Mouse (Mus musculus): ENCODE data around the gene Dcaf17.
A peak's percentile ranks its signal among the peaks of the same experiment; 100 is the strongest.

Dcaf17 gene

DNA sequence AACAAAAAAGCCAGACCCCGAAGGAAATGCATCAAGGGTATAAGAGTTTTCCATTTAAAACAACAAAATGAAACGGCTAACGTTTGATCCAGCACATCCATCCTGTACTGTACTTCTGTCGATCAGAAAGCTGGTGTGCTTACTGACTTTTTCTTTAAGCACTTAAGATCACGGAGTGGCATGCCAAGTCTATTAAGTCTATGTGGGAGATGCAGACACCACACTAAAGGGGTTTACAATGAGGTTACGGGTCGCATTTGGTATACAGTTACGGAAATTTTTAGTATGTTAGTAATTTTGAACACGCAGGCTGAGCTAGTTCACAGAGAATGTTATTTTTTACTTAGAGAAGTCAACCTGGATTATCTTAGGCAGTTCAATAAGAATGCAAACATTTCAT is 412 bp upstream of the Dcaf17 start:
- DNase-seq (ENCODE audit: low spot score in 2 of 2), result peak in 1 of 2 experiments; percentile 25

DNA sequence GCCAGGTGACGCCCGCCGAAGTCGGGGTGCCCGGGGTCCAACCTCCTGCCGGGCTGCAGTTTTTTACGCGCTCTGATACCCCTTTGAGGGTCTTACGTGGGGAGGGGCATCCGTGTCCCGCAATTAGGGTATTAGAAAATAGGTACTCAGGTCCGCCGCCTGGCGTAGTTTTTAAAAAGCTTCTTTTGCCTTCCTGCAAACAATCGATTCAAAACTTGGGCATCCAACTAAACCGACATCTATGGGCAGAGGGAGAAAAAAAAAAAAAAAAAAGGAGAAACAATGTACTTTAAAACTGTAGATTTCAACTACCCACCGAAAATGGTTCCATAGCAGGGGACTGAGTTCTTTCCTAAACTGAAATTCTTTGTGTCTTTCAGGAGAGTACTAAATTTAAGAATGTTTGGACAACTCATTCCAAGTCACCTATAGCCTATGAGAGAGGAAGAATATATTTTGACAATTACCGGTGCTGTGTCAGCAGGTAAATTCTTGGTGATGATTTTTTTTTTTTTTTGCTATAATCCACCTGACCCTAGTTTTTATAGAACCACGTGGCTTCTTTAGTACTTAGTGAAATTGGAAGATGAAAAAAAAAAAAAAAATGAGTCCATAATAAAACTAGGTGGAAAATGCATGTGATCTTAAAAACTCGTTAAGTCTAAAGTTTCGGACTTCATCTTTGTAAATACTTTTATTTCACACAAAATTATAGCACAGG is 1.1 kb downstream of the Dcaf17 start:
- DNase-seq (ENCODE audit: low spot score in 2 of 2), result no peak

DNA sequence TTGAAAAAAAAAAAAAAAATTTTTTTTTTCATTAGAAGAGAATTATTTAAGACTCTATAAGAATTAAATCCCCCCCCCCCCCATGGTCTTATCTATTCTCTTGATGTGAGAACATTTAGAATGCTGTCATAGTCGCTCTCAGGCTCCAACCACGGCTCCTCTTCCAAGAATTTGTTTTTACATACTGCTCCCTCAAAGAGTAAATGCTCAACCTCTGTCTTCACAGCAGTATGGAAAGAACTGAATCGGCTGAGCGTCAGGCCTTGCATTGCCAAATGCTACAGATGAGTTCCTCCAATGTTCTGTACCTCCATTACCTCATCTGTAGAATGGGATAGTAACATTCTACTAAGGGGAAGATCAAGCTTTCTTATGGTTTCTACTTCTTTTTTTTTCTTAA is 16.5 kb downstream of the Dcaf17 start:
- no peak for DNase-seq (ENCODE audit: low spot score in 2 of 2)

- no peak for DNase-seq (ENCODE audit: low spot score in 2 of 2)
These were observed 18.2 kb downstream of the Dcaf17 start for GRCm38 (mm10) chr2:71073330-71073729.

DNA sequence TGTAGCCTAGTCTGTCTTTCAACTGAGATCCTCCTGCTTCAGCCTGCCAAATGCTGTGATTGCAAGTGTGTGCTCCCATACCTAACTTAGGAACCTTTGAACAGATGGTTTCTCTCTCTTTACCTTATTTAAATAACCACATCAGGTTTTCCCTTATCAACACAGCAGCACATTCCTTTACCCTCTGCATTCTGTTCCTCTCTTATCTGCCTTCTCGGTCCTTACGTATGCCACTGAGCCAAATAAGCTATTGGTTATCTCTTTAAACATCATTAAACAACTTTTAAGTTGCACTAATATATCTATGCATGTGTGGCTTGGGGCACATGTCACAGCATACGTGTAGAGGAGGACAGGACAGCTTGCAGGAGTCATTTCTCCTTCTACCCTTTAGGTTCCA is 18.7 kb downstream of the Dcaf17 start:
- no peak for DNase-seq (ENCODE audit: low spot score in 2 of 2)

DNA sequence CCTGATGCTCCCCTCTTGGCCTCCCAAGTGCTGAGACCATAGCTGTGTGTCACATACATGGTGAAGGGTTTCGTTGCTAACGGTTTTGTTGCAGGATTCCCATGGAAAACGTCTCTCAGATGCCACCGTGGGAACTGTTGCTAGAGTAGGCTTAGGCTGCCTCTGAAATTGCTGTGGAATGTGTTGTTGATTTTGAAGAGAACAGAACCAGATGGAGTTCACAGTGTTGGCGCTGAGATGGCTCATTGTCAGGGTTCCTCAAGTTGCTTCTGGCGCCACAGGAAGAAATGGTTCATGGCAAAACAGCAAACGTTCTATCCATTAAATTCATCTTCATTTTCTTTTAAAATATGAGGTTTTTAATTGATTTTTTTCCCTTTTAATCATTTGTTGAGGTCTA is 27.3 kb downstream of the Dcaf17 start:
- no peak for DNase-seq (ENCODE audit: low spot score in 2 of 2)

DNA sequence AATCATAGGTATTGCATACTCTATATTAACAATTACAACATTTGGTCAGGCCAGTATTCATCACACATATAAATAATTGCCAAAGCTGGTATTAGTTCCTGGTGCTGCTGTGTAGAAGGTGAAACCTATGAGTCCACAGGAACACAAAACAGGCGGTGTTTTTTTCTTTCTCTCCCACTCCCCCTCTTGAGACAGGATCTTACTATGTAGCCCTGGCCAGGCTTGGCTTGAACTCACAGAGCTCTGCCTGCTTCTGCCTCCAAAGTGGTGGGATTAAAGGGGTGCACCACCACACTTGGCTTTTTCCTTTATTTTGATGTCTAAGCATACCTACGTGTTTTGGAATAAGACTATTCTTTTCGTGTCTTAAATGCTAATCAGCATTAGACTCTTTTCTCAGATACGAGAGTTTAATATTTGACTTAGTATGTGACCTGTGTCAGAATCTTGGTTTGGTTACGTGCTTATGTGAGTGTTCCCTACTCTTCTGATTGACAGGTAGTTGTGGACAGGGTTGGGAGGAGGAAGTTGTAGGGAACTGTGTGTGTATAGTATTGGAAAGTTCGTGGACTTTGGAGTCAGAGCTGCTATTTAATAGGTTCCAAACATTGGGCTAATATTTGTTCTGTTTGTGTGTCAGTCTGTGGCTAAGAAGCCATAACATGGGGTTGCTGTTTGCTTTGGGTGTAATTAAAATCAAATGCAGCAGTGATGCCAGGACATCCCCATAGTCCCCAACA is 28.5 kb downstream of the Dcaf17 start:
- no peak for DNase-seq (ENCODE audit: low spot score in 2 of 2)

- DNase-seq (ENCODE audit: low spot score in 2 of 2), result no peak
These were observed 34.6 kb downstream of the Dcaf17 start for GRCm38 (mm10) chr2:71089766-71090165.

DNA sequence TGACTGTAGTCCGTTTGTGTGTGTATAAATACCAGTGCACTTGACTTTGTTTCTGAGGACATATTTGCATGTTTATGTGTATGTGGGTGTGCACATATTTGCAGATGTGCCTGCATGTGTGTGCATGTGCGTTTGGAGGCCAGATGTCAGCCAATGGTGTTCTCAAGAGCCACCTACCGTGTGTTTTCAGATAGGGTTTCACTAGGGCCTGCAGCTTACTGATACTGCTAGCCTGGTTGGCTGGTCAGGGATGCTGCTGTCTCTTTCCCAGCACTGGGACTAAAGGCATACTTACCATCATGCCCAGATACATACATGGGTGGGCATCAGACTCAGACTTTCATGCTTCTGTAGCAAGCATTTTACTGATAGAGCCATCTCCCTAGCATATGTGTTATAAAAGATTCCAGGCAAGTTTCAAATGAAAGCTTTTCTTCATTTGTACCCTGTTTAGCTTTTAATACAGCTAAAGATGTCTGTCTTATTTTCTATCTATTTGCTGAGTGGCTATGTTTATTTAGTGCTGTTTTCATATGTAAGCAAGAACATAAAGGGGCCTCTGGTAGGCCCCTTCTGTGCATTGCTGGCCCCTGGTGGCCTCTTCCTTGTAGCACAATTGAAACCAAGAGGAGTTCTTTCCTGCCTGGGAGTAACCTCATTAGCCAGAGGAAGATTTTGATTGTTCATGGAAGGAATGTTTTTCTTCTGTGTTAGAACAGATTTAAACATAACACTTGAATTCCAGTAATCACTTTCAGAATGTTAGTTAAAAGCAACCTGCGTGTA is 35.7 kb downstream of the Dcaf17 start:
- DNase-seq (ENCODE audit: low spot score in 2 of 2), result peak in 1 of 2 experiments; percentile 57

GRCm38 (mm10) chr2:71096170-71096569 is 41.0 kb downstream of the Dcaf17 start:
- no peak for DNase-seq (ENCODE audit: low spot score in 2 of 2)

DNA sequence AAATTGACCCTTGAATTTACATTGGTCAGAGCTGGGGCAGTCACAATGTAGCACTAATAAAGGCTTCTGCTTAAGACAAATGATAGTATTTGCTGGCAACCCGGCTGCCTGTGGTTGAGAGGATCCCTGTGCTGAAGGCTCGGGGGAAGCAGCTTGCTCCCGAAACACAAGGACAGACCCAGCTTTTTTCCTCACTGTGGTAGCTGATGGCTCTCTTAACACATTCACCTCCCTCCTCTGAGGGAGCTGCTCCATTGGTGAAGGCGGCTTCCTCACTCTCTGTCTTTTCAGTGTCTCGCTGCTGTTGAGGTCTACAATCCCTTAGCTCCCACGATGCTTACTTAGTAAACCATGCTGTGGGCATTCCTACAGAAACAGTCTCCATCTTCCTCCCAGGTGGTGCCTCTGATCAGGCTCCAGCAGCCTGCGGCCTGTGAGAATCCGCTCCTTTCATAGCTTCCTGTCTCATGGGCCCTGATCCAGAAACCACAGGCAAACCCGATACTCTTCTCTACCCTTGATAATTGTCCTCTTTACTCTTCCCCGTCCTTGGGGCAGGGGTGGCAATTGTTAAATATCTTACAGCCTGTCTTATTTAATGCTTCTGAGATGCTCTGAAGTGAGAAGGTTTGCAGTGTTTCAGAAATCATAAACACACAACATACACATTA is 47.6 kb downstream of the Dcaf17 start:
- peak in 1 of 2 experiments; percentile 13 for DNase-seq (ENCODE audit: low spot score in 2 of 2)

- DNase-seq (ENCODE audit: low spot score in 2 of 2), result no peak
These were observed 48.2 kb downstream of the Dcaf17 start for GRCm38 (mm10) chr2:71103292-71103680.

DNA sequence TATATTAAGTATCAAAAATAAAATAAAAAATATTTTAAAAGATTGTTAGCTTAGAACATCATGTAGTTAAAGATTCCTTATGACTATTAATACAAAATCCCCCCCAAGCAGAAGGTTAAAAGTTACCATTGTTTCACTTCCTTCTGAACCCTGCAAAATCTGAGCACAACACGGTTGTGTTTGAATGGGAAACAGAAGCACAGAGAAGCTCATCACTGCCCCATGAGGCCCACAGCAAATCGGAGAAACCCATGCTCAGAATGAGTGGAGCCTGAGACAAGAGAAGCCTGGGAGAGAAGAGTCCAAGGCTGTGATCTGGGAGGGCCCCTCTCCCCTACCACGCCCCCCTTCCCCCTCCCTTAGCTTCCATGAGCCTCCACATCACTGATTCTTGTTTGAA is 49.6 kb downstream of the Dcaf17 start:
- no peak for DNase-seq (ENCODE audit: low spot score in 2 of 2)

DNA sequence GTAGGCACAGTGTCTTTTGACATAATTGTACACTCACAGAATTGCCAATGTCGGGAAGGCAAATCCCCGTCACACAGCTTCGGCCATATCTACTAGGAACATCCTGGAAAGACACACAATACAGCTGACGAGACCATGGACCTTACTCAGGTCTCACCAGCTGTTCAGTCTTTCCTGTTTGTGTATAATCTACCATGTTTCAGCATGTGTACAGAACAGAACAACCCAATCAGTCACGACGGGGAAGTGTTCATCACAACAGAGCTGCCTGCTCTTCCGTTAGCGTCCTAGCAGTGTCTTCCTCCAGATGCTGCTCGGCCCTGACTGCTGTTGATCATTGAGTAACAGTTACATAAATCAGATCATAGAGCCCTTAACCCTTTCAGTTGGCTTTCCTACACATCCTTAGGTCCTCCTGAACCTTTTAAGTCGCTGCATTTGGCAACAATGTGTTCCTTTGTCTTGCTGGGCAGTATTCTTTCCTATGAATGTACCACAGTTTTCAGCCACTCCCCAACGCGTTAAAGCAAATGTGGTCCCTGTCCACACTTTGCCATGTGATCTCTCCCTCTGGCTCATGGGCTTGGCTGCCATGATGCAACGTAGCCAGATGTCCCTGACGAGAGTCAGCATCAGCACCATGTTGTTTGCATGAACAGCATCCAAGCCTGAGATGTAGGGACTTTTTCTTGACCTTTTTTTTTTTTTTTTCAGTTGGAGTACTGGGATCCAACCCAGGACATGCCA is 50.5 kb downstream of the Dcaf17 start:
- no peak for DNase-seq (ENCODE audit: low spot score in 2 of 2)

DNA sequence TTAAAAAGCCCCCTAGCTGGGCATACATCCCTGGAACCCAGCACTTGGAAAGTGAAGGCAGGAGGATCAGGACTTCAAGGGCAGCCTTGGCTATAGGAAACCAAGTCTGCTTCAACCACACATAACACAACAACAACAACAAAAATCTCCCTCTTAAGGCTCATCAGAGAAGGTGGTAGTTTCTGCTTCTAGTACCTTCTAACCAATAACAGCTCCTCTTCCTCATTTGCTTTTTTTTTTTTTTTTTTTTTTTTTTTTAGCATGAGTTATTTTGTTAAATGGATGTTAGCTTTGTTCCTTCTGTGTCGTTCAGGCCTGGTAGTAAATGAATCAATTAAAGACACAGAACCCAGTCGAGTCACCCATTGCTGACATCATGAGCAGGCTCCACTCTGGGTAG is 52.1 kb downstream of the Dcaf17 start:
- no peak for DNase-seq (ENCODE audit: low spot score in 2 of 2)

GRCm38 (mm10) chr2:71108541-71108940 is 53.4 kb downstream of the Dcaf17 start:
- no peak for DNase-seq (ENCODE audit: low spot score in 2 of 2)

GRCm38 (mm10) chr2:71113489-71114171 is 58.5 kb downstream of the Dcaf17 start:
- DNase-seq (ENCODE audit: low spot score in 2 of 2), result no peak

DNA sequence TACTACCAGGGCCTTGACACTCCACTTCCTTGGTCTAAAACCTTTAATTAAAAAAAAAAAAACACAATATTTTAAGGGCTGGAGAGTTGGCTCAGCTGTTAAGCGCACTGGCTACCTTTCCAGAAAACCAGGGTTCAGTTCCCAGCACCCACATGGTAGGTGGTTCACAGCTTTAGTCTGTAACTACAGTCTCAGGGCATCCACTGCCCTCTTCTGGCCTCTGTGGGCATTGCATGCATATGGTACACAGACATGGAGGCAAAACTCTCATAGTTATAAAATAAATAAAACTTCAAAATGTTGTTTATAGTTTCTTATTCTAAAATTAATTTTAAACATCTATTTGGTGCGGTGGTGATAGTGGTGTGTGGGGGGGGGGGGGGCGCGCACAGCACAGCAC is 61.0 kb downstream of the Dcaf17 start:
- DNase-seq (ENCODE audit: low spot score in 2 of 2), result no peak

DNA sequence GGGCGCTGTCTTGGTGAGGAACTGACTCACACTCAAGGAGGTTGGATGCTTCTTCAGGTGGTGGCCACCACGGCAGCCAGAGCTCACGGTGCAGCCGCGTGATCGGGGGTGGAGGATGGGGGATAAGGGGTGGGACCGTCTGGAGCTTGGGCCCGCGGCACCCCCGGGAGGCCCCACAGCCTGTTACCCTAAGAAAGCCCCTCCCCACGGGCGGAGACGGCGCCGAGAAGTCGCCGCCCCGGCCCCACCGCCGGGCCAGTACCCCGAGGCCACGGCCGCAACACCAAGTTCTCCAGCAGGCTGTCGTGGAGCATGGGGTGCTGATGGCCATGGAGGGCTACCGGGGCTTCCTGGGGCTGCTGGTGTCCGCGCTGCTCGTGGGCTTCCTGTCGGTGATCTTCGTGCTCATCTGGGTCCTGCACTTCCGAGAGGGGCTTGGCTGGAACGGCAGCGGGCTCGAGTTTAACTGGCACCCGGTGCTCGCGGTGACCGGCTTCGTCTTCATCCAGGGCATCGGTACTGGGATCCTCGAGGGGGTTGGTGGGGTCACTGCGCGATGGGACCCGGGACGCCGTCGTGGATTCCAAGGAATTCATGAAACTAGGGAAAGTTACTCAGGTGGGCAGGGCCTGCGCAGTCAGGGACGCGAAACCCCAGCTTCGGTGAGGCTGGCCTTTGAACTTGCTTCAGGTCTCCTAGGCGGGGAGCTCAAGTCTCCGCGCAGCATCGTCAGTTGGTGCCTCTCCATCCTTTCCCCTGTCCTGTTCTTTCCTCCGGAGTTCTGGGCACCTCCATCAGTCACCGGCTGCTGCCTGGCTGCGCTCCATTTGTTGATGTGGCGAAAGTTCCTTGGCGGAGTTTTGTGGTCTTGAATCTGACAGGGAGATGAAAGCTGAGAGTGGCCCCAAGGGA is 62.9 kb downstream of the Dcaf17 start, which contains the start of gene Cybrd1:
Cybrd1 (plus strand) TSS at position 127 of the 912 bp plus-strand sequence.
- peak in 1 of 2 experiments; percentile 21 for DNase-seq (ENCODE audit: low spot score in 2 of 2)

- no peak for DNase-seq (ENCODE audit: low spot score in 2 of 2)
These were observed 65.7 kb downstream of the Dcaf17 start for GRCm38 (mm10) chr2:71120844-71121243.

Measured in thymus, postnatal 10 days (tissue).